8 mouse cellular contexts compared by ENCODE assay signal in the genomic region with DNA sequence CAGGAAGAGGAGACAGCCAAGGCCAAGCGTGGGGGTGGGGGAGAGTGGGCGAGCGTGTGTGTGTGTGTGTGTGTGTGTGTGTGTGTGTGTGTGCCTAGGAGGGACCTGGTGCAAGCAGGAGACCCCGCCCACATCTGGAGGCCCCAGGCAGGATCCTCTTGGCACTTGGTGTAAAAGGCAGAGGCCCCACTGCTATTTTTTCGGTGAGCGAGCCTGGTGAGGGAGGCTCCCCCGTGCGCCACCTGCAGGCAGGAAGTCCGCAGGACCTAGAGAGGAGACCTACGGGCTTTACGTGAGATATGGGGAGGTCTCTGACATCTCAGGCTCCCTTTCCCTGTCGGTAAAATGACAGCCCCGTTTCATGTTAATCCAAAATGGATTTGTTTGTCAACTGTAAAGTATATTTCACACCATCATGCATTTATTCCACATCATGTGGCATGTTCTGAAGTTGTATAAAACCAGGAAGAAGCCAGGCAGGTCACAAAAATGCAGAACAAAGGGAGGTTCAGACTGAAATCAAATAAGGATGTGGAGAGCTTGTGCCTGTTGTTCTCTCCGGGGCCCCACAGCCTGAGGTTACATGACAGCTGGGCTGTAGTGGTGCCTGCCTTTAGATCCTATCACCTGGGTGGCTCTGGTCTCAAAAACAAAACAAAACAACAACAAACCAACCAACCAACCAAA.
DNase-seq lines count a peak whose midpoint lies in the region; ATAC-seq and TF ChIP-seq lines count a peak whose summit lies in the region.

No protein-coding gene starts in this region.

- TF ChIP-seq CTCF in hindbrain, postnatal 0 days (IDR thresholded peaks at IDR 0.05; ENCODE audit: low read depth): peak; percentile 70

- ATAC-seq in hindbrain, postnatal 0 days: peak; percentile 69
- peak; percentile 77 for ATAC-seq in limb, embryonic 11.5 days (ENCODE audit: insufficient number of reproducible peaks, low FRiP score, low TSS enrichment, low read depth)
- ATAC-seq in midbrain, embryonic 12.5 days (ENCODE audit: low FRiP score, low read depth): peak; percentile 72; the same call in 1 of the 2 replicates

- no peaks in the 10 kb centered on the region for H3K9me3 ChIP-seq in hindbrain, postnatal 0 days (ENCODE audit: low read length)
- H3K9me3 ChIP-seq in limb, embryonic 11.5 days (ENCODE audit: control insufficient read depth, low read length): no peaks in the 10 kb centered on the region
- H3K9me3 ChIP-seq in midbrain, embryonic 12.5 days: no peaks in the 10 kb centered on the region

- no peak overlapping the region for H3K27ac ChIP-seq in hindbrain, postnatal 0 days
- 0 out of 2 replicates have a peak overlapping the region, but pooled peaks have one; percentile 36 for H3K27ac ChIP-seq in limb, embryonic 11.5 days (replicated peaks; ENCODE audit: low read depth, low read length)
- H3K27ac ChIP-seq in midbrain, embryonic 12.5 days (replicated peaks): 0 out of 2 replicates have a peak overlapping the region, but pooled peaks have one; percentile 3

- 24% methylated on average over 13 of the region's 14 CpGs for WGBS in hindbrain, postnatal 0 days
- 15% methylated on average over 14 of the region's 14 CpGs for WGBS in limb, embryonic 11.5 days
- WGBS in midbrain, embryonic 12.5 days: 17% methylated on average over 13 of the region's 14 CpGs

- no peak overlapping the region for H3K4me3 ChIP-seq in hindbrain, postnatal 0 days (ENCODE audit: low read length)
- H3K4me3 ChIP-seq in limb, embryonic 11.5 days (ENCODE audit: low read depth, low read length): no peak overlapping the region
- H3K4me3 ChIP-seq in midbrain, embryonic 12.5 days: no peak overlapping the region

- H3K9ac ChIP-seq in hindbrain, postnatal 0 days (replicated peaks; ENCODE audit: low read length): no peak overlapping the region
- peak overlapping the region; percentile 27; the same call in 1 of the 2 replicates for H3K9ac ChIP-seq in limb, embryonic 11.5 days (ENCODE audit: low read length)
- H3K9ac ChIP-seq in midbrain, embryonic 12.5 days (replicated peaks): no peak overlapping the region

- peak; percentile 47 for DNase-seq in layer of hippocampus, adult 11-12 months (ENCODE audit: low spot score)
- DNase-seq in layer of hippocampus, adult 9-10 months (ENCODE audit: low spot score): no peak
- DNase-seq in cerebellum, postnatal 4 days (ENCODE audit: low spot score in 2 of 2): peak; percentile 34 to 51
- peak; percentile 68 for DNase-seq in gastrocnemius, postnatal 10 days
- DNase-seq in hindbrain, postnatal 0 days (ENCODE audit: low spot score): peak; percentile 70
- DNase-seq in limb, embryonic 11.5 days (ENCODE audit: low spot score): peak; percentile 87
- DNase-seq in spleen, adult 12 weeks (ENCODE audit: low spot score): peak; percentile 68

- H3K4me1 ChIP-seq in hindbrain, postnatal 0 days (ENCODE audit: insufficient read depth, low read length): no peaks in the 10 kb centered on the region
- no peaks in the 10 kb centered on the region for H3K4me1 ChIP-seq in limb, embryonic 11.5 days (ENCODE audit: control insufficient read depth, insufficient read depth, low read length)
- 0 out of 2 replicates have a peak, but pooled peaks cover 13% of the 10 kb centered on the region for H3K4me1 ChIP-seq in midbrain, embryonic 12.5 days

- no peaks in the 10 kb centered on the region for H3K36me3 ChIP-seq in hindbrain, postnatal 0 days (ENCODE audit: insufficient read depth, low read length)
- no peaks in the 10 kb centered on the region for H3K36me3 ChIP-seq in limb, embryonic 11.5 days (ENCODE audit: control insufficient read depth, insufficient read depth, low read length)
- no peaks in the 10 kb centered on the region for H3K36me3 ChIP-seq in midbrain, embryonic 12.5 days

- peak overlapping the region; percentile 17 for H3K4me2 ChIP-seq in hindbrain, postnatal 0 days (ENCODE audit: low read depth, low read length)
- peak overlapping the region; percentile 20; the same call in 1 of the 2 replicates for H3K4me2 ChIP-seq in limb, embryonic 11.5 days (ENCODE audit: low read depth, severe bottlenecking)
- H3K4me2 ChIP-seq in midbrain, embryonic 12.5 days (replicated peaks): peak overlapping the region; percentile 10

- no peaks in the 10 kb centered on the region for H3K27me3 ChIP-seq in hindbrain, postnatal 0 days (ENCODE audit: insufficient read depth, low read length)
- no peaks in the 10 kb centered on the region for H3K27me3 ChIP-seq in limb, embryonic 11.5 days (ENCODE audit: control insufficient read depth, insufficient read depth, low read length)
- H3K27me3 ChIP-seq in midbrain, embryonic 12.5 days: peaks cover 11% of the 10 kb centered on the region; the same call in 1 of the 2 replicates
